Mouse (Mus musculus) spleen, postnatal 4 days (tissue): Measurements from ENCODE around the gene Wls.

ENCODE experiments used
- DNase-seq, 2 experiments: peaks; one replicate each; pipeline ENCODE4 v3.0.0; 2022; ENCODE audit warnings: low spot score in 2 of 2

Gene Wls

GRCm38 (mm10) chr3:159917328-159918090 is 78.0 kb downstream of the Wls start:
- no peak for DNase-seq
